Mouse (Mus musculus): ENCODE measurements around the gene Atp6v0e.

GRCm38 (mm10) chr17:26614708-26615486, 48.1 kb upstream of the Atp6v0e start:
- TF ChIP-seq CTCF (IDR thresholded peaks at IDR 0.05; ENCODE audit: extremely low read depth, insufficient read depth, low read length) (no peak), POLR2A (IDR thresholded peaks at IDR 0.05; ENCODE audit: extremely low read depth, insufficient read depth, low read length) (no peak)
